Mouse (Mus musculus): ENCODE results near the gene Il3ra. TPM values are rescaled to one million over a fixed set of nuclear protein-coding genes. Genes with fewer than 3 reads are reported as not detected.
A peak's percentile ranks its signal among the peaks of the same experiment; 100 is the strongest.

Il3ra gene
- polyA plus RNA-seq, 1 experiment from 2014 or later: 5.5 TPM

GRCm38 (mm10) chr14:14350263-14351147 lies 4.4 kb downstream of the Il3ra start:
- WGBS: 98% methylated on average over 28 of the region's 29 CpGs
- peaks cover 6% of the 10 kb centered on the region; the same call in 1 of the 2 replicates for H3K4me1 ChIP-seq
- H3K36me3 ChIP-seq: peaks cover 30% of the 10 kb centered on the region; the same call in 1 of the 2 replicates
- H3K4me3 ChIP-seq (replicated peaks): no peak overlapping the region
- H3K4me2 ChIP-seq: no peak overlapping the region
- no peak overlapping the region for H3K27ac ChIP-seq
- H3K9me3 ChIP-seq (replicated peaks): peaks cover 78% of the 10 kb centered on the region
- H3K27me3 ChIP-seq: no peaks in the 10 kb centered on the region
- ATAC-seq (replicated peaks; ENCODE audit: low FRiP score): no peak
- no peak overlapping the region for H3K9ac ChIP-seq

GRCm38 (mm10) chr14:14351148-14351455 lies 5.0 kb downstream of the Il3ra start:
- H3K4me3 ChIP-seq (replicated peaks): no peak overlapping the region
- ATAC-seq (replicated peaks; ENCODE audit: low FRiP score): no peak
- no peak overlapping the region for H3K27ac ChIP-seq
- peaks cover 6% of the 10 kb centered on the region; the same call in 1 of the 2 replicates for H3K4me1 ChIP-seq
- peaks cover 30% of the 10 kb centered on the region; the same call in 1 of the 2 replicates for H3K36me3 ChIP-seq
- H3K4me2 ChIP-seq: no peak overlapping the region
- peaks cover 79% of the 10 kb centered on the region for H3K9me3 ChIP-seq (replicated peaks)
- WGBS: 97% methylated on average over 7 of the region's 7 CpGs
- no peaks in the 10 kb centered on the region for H3K27me3 ChIP-seq
- H3K9ac ChIP-seq: no peak overlapping the region

GRCm38 (mm10) chr14:14351721-14352590 lies 5.9 kb downstream of the Il3ra start:
- Histone ChIP-seq H3K9me3 (replicated peaks) (peaks cover 76% of the 10 kb centered on the region), H3K4me1 (no peaks in the 10 kb centered on the region), H3K27me3 (no peaks in the 10 kb centered on the region), H3K9ac (no peak overlapping the region), H3K36me3 (peaks cover 30% of the 10 kb centered on the region; the same call in 1 of the 2 replicates), H3K27ac (no peak overlapping the region), H3K4me2 (no peak overlapping the region), H3K4me3 (replicated peaks) (no peak overlapping the region)
- 95% methylated on average over 9 of the region's 9 CpGs for WGBS
- no peak for ATAC-seq (replicated peaks; ENCODE audit: low FRiP score)

DNA sequence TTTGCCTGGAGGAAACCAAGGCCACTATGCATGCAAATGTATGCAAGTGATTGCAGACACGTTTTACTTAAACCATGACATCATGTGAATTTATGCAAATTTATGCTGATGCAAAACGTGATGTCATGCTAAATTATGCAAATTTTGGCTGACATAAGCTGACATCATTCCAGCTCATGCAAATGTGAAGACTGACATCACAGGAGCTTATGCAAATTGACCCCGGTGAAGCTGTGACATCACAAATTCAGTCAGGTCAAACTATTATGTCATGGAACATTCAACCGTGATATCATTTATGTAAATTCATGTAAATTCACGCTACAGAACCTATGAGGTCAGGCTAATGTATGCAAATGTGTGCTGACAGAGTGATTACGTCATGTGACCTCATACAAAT lies 6.5 kb downstream of the Il3ra start:
- ATAC-seq (replicated peaks; ENCODE audit: low FRiP score): no peak
- Histone ChIP-seq H3K36me3 (peaks cover 30% of the 10 kb centered on the region; the same call in 1 of the 2 replicates), H3K4me1 (no peaks in the 10 kb centered on the region), H3K9me3 (replicated peaks) (peaks cover 71% of the 10 kb centered on the region), H3K4me2 (no peak overlapping the region), H3K9ac (no peak overlapping the region), H3K4me3 (replicated peaks) (no peak overlapping the region), H3K27ac (no peak overlapping the region), H3K27me3 (no peaks in the 10 kb centered on the region)
- 86% methylated on average over 6 of the region's 6 CpGs for WGBS

DNA sequence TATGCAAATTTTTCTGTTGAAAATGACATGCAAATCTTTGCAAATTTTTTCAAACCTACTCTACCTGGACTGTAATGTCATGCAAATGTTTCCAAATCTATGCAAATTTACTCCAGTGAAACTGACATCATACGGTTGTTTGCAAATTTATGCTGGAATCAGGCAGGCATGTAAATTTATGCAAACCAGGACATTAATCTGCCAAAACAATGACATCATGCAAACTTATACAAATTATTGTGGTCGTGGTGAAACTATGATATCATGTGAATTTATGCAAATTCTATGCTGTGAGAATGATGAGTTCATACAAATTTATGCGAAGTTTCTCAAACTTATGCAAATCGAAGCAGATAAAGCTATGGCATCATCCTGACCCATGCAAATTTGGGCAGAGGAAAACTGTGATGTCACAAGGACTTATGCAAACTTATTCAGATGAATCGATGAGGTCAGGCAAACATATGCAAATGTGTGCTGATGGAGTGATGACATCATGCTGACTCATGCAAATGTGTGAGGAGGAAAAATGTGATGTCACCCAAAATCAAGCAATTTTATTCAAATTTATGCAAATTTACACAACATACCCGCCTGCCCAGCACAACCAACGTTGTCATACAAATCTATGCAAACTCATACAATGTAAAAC lies 7.1 kb downstream of the Il3ra start:
- Histone ChIP-seq H3K27me3 (no peaks in the 10 kb centered on the region), H3K4me2 (no peak overlapping the region), H3K4me1 (no peaks in the 10 kb centered on the region), H3K9me3 (replicated peaks) (peaks cover 65% of the 10 kb centered on the region), H3K9ac (no peak overlapping the region), H3K27ac (no peak overlapping the region), H3K4me3 (replicated peaks) (no peak overlapping the region), H3K36me3 (peaks cover 28% of the 10 kb centered on the region; the same call in 1 of the 2 replicates)
- no peak for ATAC-seq (replicated peaks; ENCODE audit: low FRiP score)
- WGBS: 96% methylated on average over 7 of the region's 7 CpGs

DNA sequence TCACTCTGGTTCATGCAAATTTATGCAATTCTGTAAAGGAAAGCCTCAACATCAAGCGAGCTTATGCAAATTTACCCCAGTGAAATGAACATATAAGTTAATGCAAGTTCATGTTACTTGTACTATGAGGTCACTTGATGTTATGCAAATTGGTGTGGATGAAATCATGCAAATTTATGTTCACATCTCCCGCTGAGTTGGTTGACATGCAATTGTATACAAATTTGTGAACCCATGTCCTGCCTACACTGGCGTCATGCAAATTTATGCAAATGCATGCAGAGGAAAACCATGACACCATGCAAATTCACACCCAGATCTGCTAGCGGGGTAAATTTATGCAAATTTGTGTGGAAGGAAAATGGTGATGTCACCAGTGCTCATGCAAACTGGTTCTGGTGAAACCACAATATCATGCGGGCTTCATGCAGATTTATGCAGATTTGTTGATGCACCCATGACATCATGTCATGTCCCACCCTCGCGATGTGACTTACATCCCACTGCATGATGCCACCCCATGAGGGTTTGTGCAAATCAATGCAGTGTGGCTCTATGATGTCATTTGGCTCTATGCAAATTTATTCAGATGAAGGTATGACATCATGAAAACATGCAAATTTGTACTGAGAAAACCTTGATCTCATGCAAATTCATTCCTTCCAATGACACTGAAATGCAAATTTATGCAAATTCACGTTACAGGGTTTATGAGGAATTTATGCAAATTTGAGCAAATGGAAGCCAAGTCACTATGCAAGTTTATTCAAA lies 7.8 kb downstream of the Il3ra start:
- H3K4me1 ChIP-seq: no peaks in the 10 kb centered on the region
- ATAC-seq (replicated peaks; ENCODE audit: low FRiP score): no peak
- no peak overlapping the region for H3K4me3 ChIP-seq (replicated peaks)
- no peak overlapping the region for H3K27ac ChIP-seq
- H3K4me2 ChIP-seq: no peak overlapping the region
- H3K27me3 ChIP-seq: no peaks in the 10 kb centered on the region
- H3K36me3 ChIP-seq: peaks cover 21% of the 10 kb centered on the region; the same call in 1 of the 2 replicates
- 95% methylated on average over 8 of the region's 8 CpGs for WGBS
- no peak overlapping the region for H3K9ac ChIP-seq
- H3K9me3 ChIP-seq (replicated peaks): peaks cover 58% of the 10 kb centered on the region

GRCm38 (mm10) chr14:14354511-14355359 lies 8.7 kb downstream of the Il3ra start:
- peak; percentile 26; the same call in 1 of the 2 replicates for ATAC-seq (replicated peaks; ENCODE audit: low FRiP score)
- 94% methylated on average over 13 of the region's 13 CpGs for WGBS
- H3K9ac ChIP-seq: no peak overlapping the region
- no peak overlapping the region for H3K27ac ChIP-seq
- H3K9me3 ChIP-seq (replicated peaks): peaks cover 50% of the 10 kb centered on the region
- no peak overlapping the region for H3K4me3 ChIP-seq (replicated peaks)
- no peak overlapping the region for H3K4me2 ChIP-seq
- no peaks in the 10 kb centered on the region for H3K4me1 ChIP-seq
- 0 out of 2 replicates have a peak, but pooled peaks cover 13% of the 10 kb centered on the region for H3K36me3 ChIP-seq
- no peaks in the 10 kb centered on the region for H3K27me3 ChIP-seq

- Histone ChIP-seq H3K9ac (no peak overlapping the region), H3K27ac (no peak overlapping the region), H3K36me3 (0 out of 2 replicates have a peak, but pooled peaks cover 8% of the 10 kb centered on the region), H3K4me1 (no peaks in the 10 kb centered on the region), H3K9me3 (replicated peaks) (peaks cover 44% of the 10 kb centered on the region), H3K4me2 (no peak overlapping the region), H3K4me3 (replicated peaks) (no peak overlapping the region), H3K27me3 (no peaks in the 10 kb centered on the region)
- WGBS: 91% methylated on average over 8 of the region's 8 CpGs
- no peak for ATAC-seq (replicated peaks; ENCODE audit: low FRiP score)
These were observed 9.2 kb downstream of the Il3ra start for GRCm38 (mm10) chr14:14355360-14355646.

- H3K9me3 ChIP-seq (replicated peaks): no peaks in the 10 kb centered on the region
- no peak overlapping the region for H3K27ac ChIP-seq
- 55% methylated on average over 1 of the region's 1 CpGs for WGBS
- no peaks in the 10 kb centered on the region for H3K4me1 ChIP-seq
- ATAC-seq (replicated peaks; ENCODE audit: low FRiP score): no peak
- H3K27me3 ChIP-seq: no peaks in the 10 kb centered on the region
- no peak overlapping the region for H3K9ac ChIP-seq
- no peak overlapping the region for H3K4me2 ChIP-seq
- no peaks in the 10 kb centered on the region for H3K36me3 ChIP-seq
- H3K4me3 ChIP-seq (replicated peaks): no peak overlapping the region
These were observed 49.5 kb downstream of the Il3ra start for GRCm38 (mm10) chr14:14395535-14395934.

- H3K4me1 ChIP-seq: no peaks in the 10 kb centered on the region
These were observed 54.9 kb downstream of the Il3ra start, which contains the start of gene Olfr721-ps1 for GRCm38 (mm10) chr14:14400998-14401397. Olfr721-ps1 (plus strand) TSS chr14:14401298.

More at GRCm38 (mm10) chr14:14400998-14401397, 54.9 kb downstream of the Il3ra start, which contains the start of gene Olfr721-ps1:
- Histone ChIP-seq H3K27me3 (no peaks in the 10 kb centered on the region), H3K36me3 (no peaks in the 10 kb centered on the region), H3K27ac (no peak within 1 kb of the TSS), H3K9me3 (replicated peaks) (no peaks in the 10 kb centered on the region), H3K4me3 (replicated peaks) (no peak within 1 kb of the TSS), H3K9ac (no peak within 1 kb of the TSS), H3K4me2 (no peak within 1 kb of the TSS)
- 82% methylated on average over 2 of the region's 2 CpGs for WGBS
- ATAC-seq (replicated peaks; ENCODE audit: low FRiP score): no peak

Data from kidney, embryonic 15.5 days (tissue).